Mouse (Mus musculus) hindlimb bud, embryonic 11.5 days (tissue): Measurements from ENCODE around the gene Elmsan1.

ENCODE experiments used
- DNase-seq: peaks from one replicate; pipeline ENCODE4 v3.0.0-alpha.2; 2012; ENCODE audit warnings: low read depth, low spot score; ENCODE audit errors: extremely low spot score

Elmsan1 gene

DNA sequence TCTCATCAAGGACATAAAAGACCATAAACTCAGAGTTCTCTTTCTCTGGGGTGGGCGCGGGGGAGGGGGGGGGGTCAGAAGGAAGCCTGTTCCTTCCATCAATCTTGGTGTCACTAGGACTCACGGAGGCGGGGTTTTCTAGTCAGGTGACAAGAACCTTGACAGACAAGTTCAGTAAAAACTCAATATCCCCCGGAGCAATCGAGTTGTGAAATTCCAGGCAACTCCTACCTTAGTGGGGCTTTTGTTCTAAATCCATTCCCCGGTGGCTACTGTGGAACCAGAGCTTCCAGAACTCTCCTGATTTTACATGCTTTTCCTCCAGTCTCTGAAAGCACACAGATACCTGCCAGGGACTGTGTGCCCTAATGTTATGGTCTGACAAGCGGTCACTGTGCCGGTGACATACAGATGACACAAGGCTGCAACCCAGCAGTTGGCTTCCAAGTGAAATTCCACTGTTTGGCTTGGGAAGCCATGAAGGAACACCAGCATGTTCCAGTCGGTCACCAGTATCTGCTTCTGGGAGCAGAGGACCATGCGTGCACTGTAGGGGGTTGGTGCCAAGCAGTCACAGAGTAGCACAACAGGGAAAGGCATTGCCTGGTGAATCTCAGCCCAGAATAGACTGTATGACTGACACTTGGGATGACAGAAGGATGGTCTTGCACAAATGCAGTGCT is 2.8 kb downstream of the Elmsan1 start:
- no peak for DNase-seq

- DNase-seq, result no peak
These were observed 4.0 kb downstream of the Elmsan1 start for GRCm38 (mm10) chr12:84214495-84215175.

DNA sequence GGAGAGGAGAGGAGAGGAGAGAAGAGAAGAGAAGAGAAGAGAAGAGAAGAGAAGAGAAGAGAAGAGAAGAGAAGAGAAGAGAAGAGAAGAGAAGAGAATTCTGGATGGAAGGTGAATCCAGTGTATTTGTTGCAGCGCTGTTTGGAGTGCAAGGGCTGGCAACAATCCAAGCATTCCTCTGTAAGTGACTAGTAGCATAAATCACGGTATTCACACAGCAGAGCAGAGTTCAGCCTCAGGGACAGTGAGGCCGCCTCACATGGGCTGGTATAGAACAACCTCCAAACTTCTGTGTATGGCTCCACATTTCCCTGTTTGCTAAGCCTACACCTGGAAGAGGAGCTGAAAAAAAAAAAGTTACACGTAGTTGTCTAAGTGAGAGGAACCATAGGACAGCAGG is 6.4 kb downstream of the Elmsan1 start:
- no peak for DNase-seq

GRCm38 (mm10) chr12:84211021-84211538 is 7.6 kb downstream of the Elmsan1 start:
- no peak for DNase-seq

GRCm38 (mm10) chr12:84210288-84210687 is 8.4 kb downstream of the Elmsan1 start:
- DNase-seq, result no peak

- no peak for DNase-seq
These were observed 9.6 kb downstream of the Elmsan1 start for GRCm38 (mm10) chr12:84209093-84209492.

- DNase-seq, result no peak
These were observed 11.4 kb downstream of the Elmsan1 start for GRCm38 (mm10) chr12:84207209-84207817.

- DNase-seq, result no peak
These were observed 12.2 kb downstream of the Elmsan1 start for GRCm38 (mm10) chr12:84206525-84206924.

DNA sequence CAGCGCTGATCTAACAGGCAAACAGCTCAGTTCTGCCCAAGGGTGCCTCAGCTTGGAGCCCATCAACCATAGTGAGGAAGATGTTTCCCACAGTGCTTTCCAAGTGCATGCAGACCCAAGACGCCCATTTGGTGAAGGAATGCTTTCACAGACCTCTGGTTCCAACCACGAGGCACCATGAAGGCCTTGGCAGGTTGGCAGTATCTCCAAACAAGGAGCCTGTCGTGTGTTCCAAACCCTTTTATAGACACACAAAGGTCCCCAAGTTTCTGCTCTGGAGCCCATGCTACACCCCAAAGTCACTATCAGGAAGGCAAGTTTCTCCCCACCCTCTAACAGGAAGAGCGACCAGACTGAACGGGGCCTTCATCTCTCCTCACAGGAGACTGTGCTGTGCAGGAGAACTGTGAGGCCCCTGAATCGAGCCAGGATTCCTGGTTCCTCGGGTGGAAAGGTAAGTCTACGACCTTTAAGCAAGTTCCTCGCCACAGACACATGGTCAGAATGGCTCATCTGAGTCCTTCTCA is 13.0 kb downstream of the Elmsan1 start:
- no peak for DNase-seq

GRCm38 (mm10) chr12:84204662-84205061 is 14.0 kb downstream of the Elmsan1 start:
- no peak for DNase-seq

DNA sequence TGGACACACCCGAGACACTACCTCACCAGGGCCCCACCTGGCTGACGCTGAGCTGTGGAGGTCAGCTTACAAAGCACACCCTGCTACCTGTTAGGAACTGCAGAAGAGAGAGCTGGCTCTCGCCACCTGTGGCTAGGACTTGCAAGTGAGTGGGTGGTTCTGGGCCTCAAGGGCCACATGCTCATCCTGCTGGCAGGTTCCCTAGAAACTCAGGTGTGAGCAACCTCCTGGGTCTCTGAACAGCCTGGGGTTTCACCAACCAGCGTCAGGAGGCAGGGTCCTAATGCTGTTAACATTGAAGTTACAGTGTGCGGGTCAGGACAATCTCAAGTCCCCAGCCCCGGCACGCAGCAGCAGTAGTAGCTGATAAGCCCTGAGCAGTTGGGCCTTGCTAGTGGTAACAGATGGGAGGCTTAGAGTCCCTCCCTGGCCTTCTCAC is 14.9 kb downstream of the Elmsan1 start:
- no peak for DNase-seq

DNA sequence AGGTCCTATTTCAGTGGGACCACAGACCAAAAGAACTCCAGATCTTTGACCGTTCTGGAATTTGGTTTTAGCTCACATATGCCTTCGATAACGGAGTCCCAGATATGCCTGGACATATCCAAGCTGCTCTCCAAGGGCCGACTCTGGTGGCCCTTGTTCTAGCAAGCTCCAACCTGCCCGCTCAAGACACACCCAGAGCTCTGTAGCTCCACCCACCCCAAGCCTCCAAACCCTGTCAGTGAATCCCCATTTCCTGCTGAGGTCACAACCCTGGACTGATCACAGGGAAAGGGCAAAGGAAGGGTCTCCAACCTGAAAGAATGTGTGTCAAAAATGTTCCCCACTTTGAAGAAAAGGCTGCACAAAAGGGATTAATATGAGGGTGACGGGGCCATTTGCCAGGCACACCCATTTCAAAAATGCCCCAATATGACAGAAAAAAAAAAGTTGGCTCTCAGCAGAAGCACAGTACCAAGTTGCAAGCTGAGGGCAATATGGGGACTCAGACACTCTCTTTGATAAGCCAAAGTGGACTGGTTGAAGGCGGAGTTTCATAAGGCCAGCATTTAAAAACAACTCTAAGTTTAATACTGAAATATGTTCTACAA is 15.4 kb downstream of the Elmsan1 start:
- no peak for DNase-seq

DNA sequence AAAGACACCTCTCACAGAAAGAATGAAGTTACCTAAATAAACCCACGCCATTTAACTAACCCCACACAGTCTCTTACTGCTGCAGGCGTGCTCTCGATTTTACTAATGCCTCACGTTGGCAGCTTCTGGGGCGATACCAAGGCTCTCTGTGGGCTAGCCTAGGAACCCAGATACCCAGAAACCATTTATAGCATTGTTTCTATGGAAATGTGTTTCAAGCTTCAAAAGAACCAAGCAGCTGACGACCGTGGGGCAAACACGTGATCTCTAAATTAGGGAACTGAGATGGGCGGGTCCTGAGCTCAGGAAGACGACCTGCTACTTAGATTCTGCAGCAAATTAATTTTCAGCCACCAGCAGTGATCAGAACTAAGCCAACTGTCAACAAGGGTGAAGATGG is 16.1 kb downstream of the Elmsan1 start:
- DNase-seq, result no peak

DNA sequence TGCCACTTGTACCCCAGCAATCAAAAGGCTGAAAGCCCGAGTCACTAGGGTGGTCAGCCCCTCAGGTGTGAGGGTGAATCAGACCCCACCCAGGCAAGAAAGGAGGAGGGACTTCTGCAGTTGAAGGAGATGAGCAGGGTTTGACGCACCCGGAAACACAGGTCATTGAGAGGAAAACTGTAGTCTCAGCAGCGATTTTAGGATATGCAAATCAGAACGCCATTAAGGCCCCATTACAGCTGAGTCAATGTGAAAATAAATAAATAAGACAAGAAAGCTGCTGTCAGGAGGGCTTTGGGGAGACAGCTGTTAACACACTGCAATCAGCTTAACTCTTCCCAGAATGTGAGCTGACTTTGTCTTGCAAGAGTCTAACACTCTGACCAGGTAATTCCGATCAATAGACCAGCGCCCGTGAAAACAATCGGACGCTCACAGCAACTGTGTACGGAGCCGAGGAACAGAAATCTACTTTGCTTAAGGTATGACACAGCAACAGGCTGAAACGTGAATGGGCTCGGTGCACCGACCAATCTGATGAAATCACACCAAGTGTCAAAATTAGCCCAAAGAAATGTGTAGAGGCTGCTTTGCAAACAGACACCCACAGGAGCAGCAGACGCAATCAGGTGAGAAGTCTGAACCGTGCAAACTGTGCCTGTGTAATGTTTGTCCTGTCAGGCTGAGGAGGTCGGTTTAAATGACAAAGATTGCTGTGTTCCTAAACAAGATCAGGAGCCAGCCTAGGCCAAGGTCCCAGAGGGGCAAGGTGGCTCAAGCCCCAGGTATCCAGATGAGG is 16.8 kb downstream of the Elmsan1 start:
- no peak for DNase-seq

DNA sequence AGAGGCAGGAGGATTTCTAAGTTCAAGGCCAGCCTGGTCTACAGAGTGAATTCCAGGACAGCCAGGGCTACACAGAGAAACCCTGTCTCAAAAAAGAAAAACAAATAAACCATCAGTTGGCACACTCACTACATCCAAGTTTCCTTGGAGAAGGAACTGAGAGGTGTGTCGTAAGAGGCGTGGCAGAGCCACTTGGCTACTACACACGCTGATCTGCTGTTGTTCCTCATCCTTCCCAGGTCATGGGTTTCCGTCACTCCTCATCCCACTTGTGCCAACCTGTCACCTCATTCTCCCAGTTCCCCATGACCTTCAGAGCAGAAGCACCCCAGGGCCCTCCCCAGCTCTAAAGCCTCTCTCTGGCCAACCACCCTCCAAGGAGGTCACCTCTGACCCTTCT is 17.5 kb downstream of the Elmsan1 start:
- no peak for DNase-seq

- DNase-seq, result no peak
These were observed 19.8 kb downstream of the Elmsan1 start for GRCm38 (mm10) chr12:84198880-84199279.

- DNase-seq, result no peak
These were observed 20.5 kb downstream of the Elmsan1 start for GRCm38 (mm10) chr12:84198076-84198679.

DNA sequence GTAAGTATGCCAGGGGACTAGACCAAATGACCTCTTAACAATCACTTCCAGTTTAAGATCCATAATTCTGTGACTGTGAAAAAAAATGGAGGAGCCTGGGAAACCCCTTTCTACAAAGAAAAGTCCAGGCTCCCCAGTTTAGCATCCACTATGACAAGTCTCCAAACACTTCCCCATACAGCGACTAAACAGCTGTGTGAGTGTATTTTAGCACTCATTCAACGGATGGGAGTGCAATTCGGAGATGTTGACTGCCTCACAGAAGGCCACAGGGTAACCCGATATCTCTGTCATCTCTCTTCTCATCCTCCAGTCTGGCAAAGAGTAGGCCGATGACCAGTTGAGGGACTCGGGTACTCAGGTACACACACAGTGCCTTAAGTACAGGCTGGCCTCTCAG is 23.5 kb downstream of the Elmsan1 start:
- no peak for DNase-seq

DNA sequence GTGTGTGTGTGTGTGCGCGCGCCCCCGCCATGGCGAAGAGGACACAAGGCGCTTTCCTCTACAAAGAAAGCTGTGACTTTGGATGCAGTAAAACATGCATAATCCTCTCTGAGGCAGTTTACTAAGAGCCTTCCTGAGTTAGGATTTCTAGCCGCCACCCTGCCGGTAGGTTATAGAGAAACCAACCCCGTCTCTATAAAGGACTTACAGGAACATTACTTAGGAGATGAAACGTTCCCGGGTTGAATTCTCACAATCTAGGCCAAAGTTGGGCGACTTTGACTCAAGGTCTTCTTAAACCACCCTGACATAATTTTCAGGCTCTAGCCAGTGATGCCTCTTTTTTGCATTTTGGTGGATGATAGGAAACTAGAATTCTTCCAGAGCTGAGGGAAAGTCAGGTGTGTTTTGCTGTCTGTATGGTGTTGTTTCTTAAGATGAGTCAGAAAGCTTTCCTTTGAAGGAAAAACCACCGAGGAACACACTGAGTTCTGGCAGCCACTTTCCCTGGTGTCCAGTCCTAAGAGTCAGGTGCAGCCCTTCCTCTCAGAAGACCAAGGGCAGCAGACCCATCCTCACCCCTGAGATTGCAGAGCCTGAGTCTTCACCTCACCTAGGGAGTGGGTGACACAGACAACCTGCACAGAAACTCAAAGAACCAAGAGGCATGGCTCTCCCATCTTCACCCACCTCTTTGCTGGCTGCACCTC is 24.1 kb downstream of the Elmsan1 start:
- DNase-seq, result no peak
